Mouse (Mus musculus): ENCODE results near the gene Kdf1.

- TF ChIP-seq POLR2A (IDR thresholded peaks at IDR 0.05; ENCODE audit: control insufficient read depth, low read depth, low read length) (no peak), CTCF (IDR thresholded peaks at IDR 0.05; ENCODE audit: control insufficient read depth, insufficient read depth, insufficient replicate concordance, low read depth, low read length) (no peak)
Measured at GRCm38 (mm10) chr4:133511050-133511449, 7.7 kb upstream of the Kdf1 start.
